Mouse (Mus musculus): ENCODE data around the gene Wdpcp. TPM values are rescaled to one million over a fixed set of nuclear protein-coding genes. Genes with fewer than 3 reads are reported as not detected.
A peak's percentile ranks its signal among the peaks of the same experiment; 100 is the strongest.

Gene Wdpcp
- polyA plus RNA-seq, 1 experiment from 2014 or later, result 14.5 TPM

GRCm38 (mm10) chr11:21690730-21691129, 118.7 kb downstream of the Wdpcp start:
- H3K4me3 ChIP-seq, result no peak overlapping the region
- H3K4me2 ChIP-seq (replicated peaks), result no peak overlapping the region
- no peaks in the 10 kb centered on the region for H3K27me3 ChIP-seq
- ATAC-seq (ENCODE audit: low FRiP score, low read depth), result no peak
- H3K9me3 ChIP-seq, result no peaks in the 10 kb centered on the region
- no peak overlapping the region for H3K27ac ChIP-seq (replicated peaks)
- H3K36me3 ChIP-seq, result no peaks in the 10 kb centered on the region
- peaks cover 4% of the 10 kb centered on the region; the same call in 1 of the 2 replicates for H3K4me1 ChIP-seq
- 83% methylated on average over 2 of the region's 2 CpGs for WGBS
- no peak overlapping the region for H3K9ac ChIP-seq (replicated peaks)

GRCm38 (mm10) chr11:21694087-21694486, 122.1 kb downstream of the Wdpcp start:
- Histone ChIP-seq H3K4me2 (replicated peaks) (no peak overlapping the region), H3K4me3 (no peak overlapping the region), H3K36me3 (no peaks in the 10 kb centered on the region), H3K27me3 (no peaks in the 10 kb centered on the region), H3K27ac (replicated peaks) (no peak overlapping the region), H3K9ac (replicated peaks) (no peak overlapping the region), H3K9me3 (no peaks in the 10 kb centered on the region), H3K4me1 (peaks cover 6% of the 10 kb centered on the region; the same call in 1 of the 2 replicates)
- WGBS, result 49% methylated on average over 6 of the region's 6 CpGs
- ATAC-seq (ENCODE audit: low FRiP score, low read depth), result peak; percentile 71

GRCm38 (mm10) chr11:21697642-21698041, 125.6 kb downstream of the Wdpcp start:
- H3K27ac ChIP-seq (replicated peaks), result no peak overlapping the region
- H3K4me1 ChIP-seq, result peaks cover 2% of the 10 kb centered on the region; the same call in 1 of the 2 replicates
- no peaks in the 10 kb centered on the region for H3K9me3 ChIP-seq
- H3K36me3 ChIP-seq, result no peaks in the 10 kb centered on the region
- peak; percentile 79 for ATAC-seq (ENCODE audit: low FRiP score, low read depth)
- no peak overlapping the region for H3K4me2 ChIP-seq (replicated peaks)
- WGBS, result 60% methylated on average over 3 of the region's 3 CpGs
- H3K27me3 ChIP-seq, result 0 out of 2 replicates have a peak, but pooled peaks cover 3% of the 10 kb centered on the region
- no peak overlapping the region for H3K9ac ChIP-seq (replicated peaks)
- H3K4me3 ChIP-seq, result no peak overlapping the region

GRCm38 (mm10) chr11:21713508-21713907, 141.5 kb downstream of the Wdpcp start:
- Histone ChIP-seq H3K27ac (replicated peaks) (no peak overlapping the region), H3K4me2 (replicated peaks) (no peak overlapping the region), H3K9ac (replicated peaks) (no peak overlapping the region), H3K4me1 (no peaks in the 10 kb centered on the region), H3K4me3 (no peak overlapping the region), H3K27me3 (no peaks in the 10 kb centered on the region), H3K36me3 (0 out of 2 replicates have a peak, but pooled peaks cover 7% of the 10 kb centered on the region), H3K9me3 (no peaks in the 10 kb centered on the region)
- no peak for ATAC-seq (ENCODE audit: low FRiP score, low read depth)

- ATAC-seq (ENCODE audit: low FRiP score, low read depth), result no peak
- Histone ChIP-seq H3K4me3 (no peak overlapping the region), H3K27ac (replicated peaks) (no peak overlapping the region), H3K27me3 (no peaks in the 10 kb centered on the region), H3K9ac (replicated peaks) (no peak overlapping the region), H3K4me1 (no peaks in the 10 kb centered on the region), H3K9me3 (no peaks in the 10 kb centered on the region), H3K4me2 (replicated peaks) (no peak overlapping the region), H3K36me3 (0 out of 2 replicates have a peak, but pooled peaks cover 7% of the 10 kb centered on the region)
- 83% methylated on average over 1 of the region's 1 CpGs for WGBS
These were observed 142.0 kb downstream of the Wdpcp start for GRCm38 (mm10) chr11:21714065-21714464.

- Histone ChIP-seq H3K27ac (replicated peaks) (no peak overlapping the region), H3K4me3 (no peak overlapping the region)
- 86% methylated on average over 1 of the region's 1 CpGs for WGBS
These were observed 154.3 kb downstream of the Wdpcp start for GRCm38 (mm10) chr11:21726329-21726728.

GRCm38 (mm10) chr11:21729056-21729455, 157.0 kb downstream of the Wdpcp start:
- H3K27me3 ChIP-seq, result no peaks in the 10 kb centered on the region
- H3K4me1 ChIP-seq, result no peaks in the 10 kb centered on the region
- WGBS, result 91% methylated on average over 5 of the region's 5 CpGs
- ATAC-seq (ENCODE audit: low FRiP score, low read depth), result no peak
- H3K9me3 ChIP-seq, result no peaks in the 10 kb centered on the region
- no peak overlapping the region for H3K4me3 ChIP-seq
- H3K27ac ChIP-seq (replicated peaks), result no peak overlapping the region
- no peaks in the 10 kb centered on the region for H3K36me3 ChIP-seq
- H3K4me2 ChIP-seq (replicated peaks), result no peak overlapping the region
- no peak overlapping the region for H3K9ac ChIP-seq (replicated peaks)

More at GRCm38 (mm10) chr11:21726329-21726728, 154.3 kb downstream of the Wdpcp start:
- no peak overlapping the region for H3K9ac ChIP-seq (replicated peaks)
- H3K27me3 ChIP-seq, result no peaks in the 10 kb centered on the region
- H3K9me3 ChIP-seq, result no peaks in the 10 kb centered on the region
- H3K4me1 ChIP-seq, result no peaks in the 10 kb centered on the region
- H3K36me3 ChIP-seq, result no peaks in the 10 kb centered on the region
- H3K4me2 ChIP-seq (replicated peaks), result no peak overlapping the region
- ATAC-seq (ENCODE audit: low FRiP score, low read depth), result no peak

- H3K4me1 ChIP-seq, result no peaks in the 10 kb centered on the region
- H3K4me3 ChIP-seq, result no peak overlapping the region
- H3K9me3 ChIP-seq, result no peaks in the 10 kb centered on the region
- no peak for ATAC-seq (ENCODE audit: low FRiP score, low read depth)
- no peak overlapping the region for H3K9ac ChIP-seq (replicated peaks)
- WGBS, result 87% methylated on average over 6 of the region's 6 CpGs
- no peaks in the 10 kb centered on the region for H3K27me3 ChIP-seq
- H3K27ac ChIP-seq (replicated peaks), result no peak overlapping the region
- no peaks in the 10 kb centered on the region for H3K36me3 ChIP-seq
- H3K4me2 ChIP-seq (replicated peaks), result no peak overlapping the region
These were observed 157.9 kb downstream of the Wdpcp start for GRCm38 (mm10) chr11:21729961-21730360.

- H3K4me3 ChIP-seq, result no peak overlapping the region
- no peaks in the 10 kb centered on the region for H3K9me3 ChIP-seq
- H3K4me2 ChIP-seq (replicated peaks), result no peak overlapping the region
- no peak; the same call in 1 of the 2 replicates for ATAC-seq (ENCODE audit: low FRiP score, low read depth)
- H3K9ac ChIP-seq (replicated peaks), result no peak overlapping the region
- H3K27ac ChIP-seq (replicated peaks), result no peak overlapping the region
- H3K4me1 ChIP-seq, result no peaks in the 10 kb centered on the region; the same call in 1 of the 2 replicates
- no peaks in the 10 kb centered on the region for H3K36me3 ChIP-seq
- H3K27me3 ChIP-seq, result no peaks in the 10 kb centered on the region
- WGBS, result 11% methylated on average over 6 of the region's 6 CpGs
These were observed 163.2 kb downstream of the Wdpcp start for GRCm38 (mm10) chr11:21735272-21735671.

GRCm38 (mm10) chr11:21749487-21749886, 177.5 kb downstream of the Wdpcp start:
- H3K9me3 ChIP-seq, result no peaks in the 10 kb centered on the region
- H3K27me3 ChIP-seq, result peaks cover 7% of the 10 kb centered on the region
- WGBS, result 57% methylated on average over 4 of the region's 4 CpGs
- H3K9ac ChIP-seq (replicated peaks), result no peak overlapping the region
- H3K27ac ChIP-seq (replicated peaks), result no peak overlapping the region
- H3K4me2 ChIP-seq (replicated peaks), result no peak overlapping the region
- no peaks in the 10 kb centered on the region for H3K36me3 ChIP-seq
- H3K4me1 ChIP-seq, result no peaks in the 10 kb centered on the region
- no peak overlapping the region for H3K4me3 ChIP-seq
- ATAC-seq (ENCODE audit: low FRiP score, low read depth), result no peak

- ATAC-seq (ENCODE audit: low FRiP score, low read depth), result no peak
- no peaks in the 10 kb centered on the region for H3K9me3 ChIP-seq
- no peaks in the 10 kb centered on the region for H3K27me3 ChIP-seq
- no peak overlapping the region for H3K27ac ChIP-seq (replicated peaks)
- H3K4me3 ChIP-seq, result no peak overlapping the region
- no peak overlapping the region for H3K9ac ChIP-seq (replicated peaks)
- WGBS, result 95% methylated on average over 4 of the region's 4 CpGs
- H3K36me3 ChIP-seq, result no peaks in the 10 kb centered on the region
- no peak overlapping the region for H3K4me2 ChIP-seq (replicated peaks)
- no peaks in the 10 kb centered on the region for H3K4me1 ChIP-seq
These were observed 191.2 kb downstream of the Wdpcp start for GRCm38 (mm10) chr11:21763201-21763600.

- Histone ChIP-seq H3K4me1 (no peaks in the 10 kb centered on the region), H3K27ac (replicated peaks) (no peak overlapping the region), H3K4me3 (no peak overlapping the region), H3K9me3 (peaks cover 5% of the 10 kb centered on the region; the same call in 1 of the 2 replicates), H3K9ac (replicated peaks) (no peak overlapping the region), H3K4me2 (replicated peaks) (no peak overlapping the region), H3K36me3 (no peaks in the 10 kb centered on the region), H3K27me3 (no peaks in the 10 kb centered on the region)
- ATAC-seq (ENCODE audit: low FRiP score, low read depth), result no peak
- WGBS, result 97% methylated on average over 3 of the region's 3 CpGs
These were observed 216.8 kb downstream of the Wdpcp start for GRCm38 (mm10) chr11:21788831-21789230.

GRCm38 (mm10) chr11:21824941-21825340, 252.9 kb downstream of the Wdpcp start:
- no peak for ATAC-seq (ENCODE audit: low FRiP score, low read depth)
- Histone ChIP-seq H3K9me3 (no peaks in the 10 kb centered on the region), H3K4me2 (replicated peaks) (no peak overlapping the region), H3K27ac (replicated peaks) (no peak overlapping the region), H3K9ac (replicated peaks) (no peak overlapping the region), H3K4me1 (no peaks in the 10 kb centered on the region), H3K4me3 (no peak overlapping the region), H3K36me3 (no peaks in the 10 kb centered on the region), H3K27me3 (no peaks in the 10 kb centered on the region)
- WGBS, result 90% methylated on average over 3 of the region's 3 CpGs

Data from midbrain, embryonic 12.5 days (tissue).